Mouse (Mus musculus) ES-Bruce4 (cell line): ENCODE measurements around the gene Cfap77.

Experiments used
- CTCF ChIP-seq: IDR thresholded peaks from one replicate; pipeline ENCODE4 v1.8.1; 2011; ENCODE audit warnings: low read depth, low read length
- POLR2A ChIP-seq: IDR thresholded peaks from one replicate; pipeline ENCODE4 v1.8.1; 2011; ENCODE audit warnings: low read length; ENCODE audit not compliant: insufficient read depth

- TF ChIP-seq CTCF (no peak), POLR2A (no peak)
Measured at GRCm38 (mm10) chr2:28961636-28962035, 93.2 kb downstream of the Cfap77 start.
